Mouse (Mus musculus) lung, postnatal 25 days (tissue): ENCODE measurements at regions not wholly inside any gene's neighbourhood (a gene's known extent, or its start where the extent isn't known, plus 50 kb on each side); places are given as distances from the start of the nearest gene placed in this dataset.

Experiments used
- DNase-seq: peaks from one replicate; pipeline ENCODE4 v3.0.0; 2022; ENCODE audit warnings: low spot score

- no peak for DNase-seq
Measured at GRCm38 (mm10) chr16:5673372-5673960, 211.7 kb upstream of the Rbfox1 start.

- DNase-seq, result no peak
Measured at GRCm38 (mm10) chr16:5672871-5673270, 212.3 kb upstream of the Rbfox1 start.

- no peak for DNase-seq
Measured at GRCm38 (mm10) chr16:5668403-5668967, 216.7 kb upstream of the Rbfox1 start.

GRCm38 (mm10) chr16:5661918-5662317 is 223.2 kb upstream of the Rbfox1 start:
- no peak for DNase-seq

GRCm38 (mm10) chr16:5651551-5651950 is 233.6 kb upstream of the Rbfox1 start:
- no peak for DNase-seq

- DNase-seq, result no peak
Measured at GRCm38 (mm10) chr16:5651002-5651401, 234.2 kb upstream of the Rbfox1 start.

- DNase-seq, result no peak
Measured at GRCm38 (mm10) chr16:5639956-5640355, 245.2 kb upstream of the Rbfox1 start.

- DNase-seq, result no peak
Measured at GRCm38 (mm10) chr16:5629996-5630395, 255.2 kb upstream of the Rbfox1 start.

GRCm38 (mm10) chr16:5627910-5628309 is 257.2 kb upstream of the Rbfox1 start:
- no peak for DNase-seq

GRCm38 (mm10) chr16:5627117-5627909 is 257.8 kb upstream of the Rbfox1 start:
- no peak for DNase-seq

- no peak for DNase-seq
Measured at GRCm38 (mm10) chr16:5625159-5625558, 260.0 kb upstream of the Rbfox1 start.

GRCm38 (mm10) chr16:5620566-5620965 is 264.6 kb upstream of the Rbfox1 start:
- no peak for DNase-seq

- no peak for DNase-seq
Measured at GRCm38 (mm10) chr16:5616356-5616755, 268.8 kb upstream of the Rbfox1 start.

- DNase-seq, result no peak
Measured at GRCm38 (mm10) chr16:5595359-5595758, 289.8 kb upstream of the Rbfox1 start.

GRCm38 (mm10) chr16:5578333-5578732 is 306.8 kb upstream of the Rbfox1 start:
- DNase-seq, result no peak

- no peak for DNase-seq
Measured at GRCm38 (mm10) chr16:5572780-5573179, 312.4 kb upstream of the Rbfox1 start.

- DNase-seq, result peak; percentile 2
Measured at GRCm38 (mm10) chr16:5570619-5571018, 314.5 kb upstream of the Rbfox1 start.

GRCm38 (mm10) chr16:5569101-5569500 is 313.3 kb upstream of the Eef2kmt start:
- no peak for DNase-seq

GRCm38 (mm10) chr16:5549026-5549425 is 293.2 kb upstream of the Eef2kmt start:
- no peak for DNase-seq

- DNase-seq, result no peak
Measured at GRCm38 (mm10) chr16:5548602-5549001, 292.8 kb upstream of the Eef2kmt start.

- DNase-seq, result no peak
Measured at GRCm38 (mm10) chr16:5546808-5547207, 291.0 kb upstream of the Eef2kmt start.

GRCm38 (mm10) chr16:5545801-5546200 is 290.0 kb upstream of the Eef2kmt start:
- DNase-seq, result no peak

- DNase-seq, result no peak
Measured at GRCm38 (mm10) chr16:5544436-5544835, 288.7 kb upstream of the Eef2kmt start.
